Mouse (Mus musculus) spleen, adult 2 months (tissue): Measurements from ENCODE around the gene Tpcn1. TPM values are rescaled to one million over a fixed set of nuclear protein-coding genes. Genes with fewer than 3 reads are reported as not detected.

ENCODE experiments used
- DNase-seq, 2 experiments: peaks; one replicate each; pipeline versions ENCODE4 v3.0.0 to v3.0.0-alpha.2; 2012 to 2021; ENCODE audit warnings: low spot score in 2 of 2, low read depth in 1 of 2
- H3K27ac ChIP-seq: fragments of 200-500 bp; 2 replicates; pipeline ENCODE4 v1.5.1; 2012; ENCODE audit warnings: low read length, inconsistent platforms; ENCODE audit not compliant: insufficient read depth
- H3K27me3 ChIP-seq: fragments of 200-500 bp; 2 replicates; pipeline ENCODE4 v1.6.1; 2012; ENCODE audit warnings: mild to moderate bottlenecking, moderate library complexity, low read length, inconsistent platforms; ENCODE audit not compliant: control insufficient read depth, insufficient read depth
- H3K36me3 ChIP-seq: fragments of 200-500 bp; 2 replicates; pipeline ENCODE4 v1.6.1; 2012; ENCODE audit warnings: mild to moderate bottlenecking, low read length, inconsistent platforms; ENCODE audit not compliant: control insufficient read depth, insufficient read depth
- H3K4me1 ChIP-seq: fragments of 200-500 bp; 2 replicates; pipeline ENCODE4 v1.6.1; 2011; ENCODE audit warnings: inconsistent platforms; ENCODE audit not compliant: control insufficient read depth, insufficient read depth, insufficient read length
- H3K4me3 ChIP-seq: fragments of 200-500 bp; 2 replicates; pipeline ENCODE4 v1.5.1; 2011; ENCODE audit warnings: mild to moderate bottlenecking, inconsistent platforms; ENCODE audit not compliant: insufficient read depth, insufficient read length; ENCODE audit errors: extremely low read depth
- CTCF ChIP-seq: fragments of 200-500 bp; IDR thresholded peaks from 2 replicates; pipeline ENCODE4 v1.5.1; 2011; ENCODE audit warnings: mild to moderate bottlenecking, inconsistent platforms; ENCODE audit not compliant: insufficient read depth, insufficient read length, insufficient replicate concordance; ENCODE audit errors: extremely low read depth
- POLR2A ChIP-seq: fragments of 200-500 bp; IDR thresholded peaks from 2 replicates; pipeline ENCODE4 v1.6.1; 2011; ENCODE audit warnings: low read depth, low read length, inconsistent platforms
- WGBS: fragments of 180-500 bp; shearing (Covaris S2); methylation state at CpG from one replicate; pipeline ENCODE4 v1.1.7; 2018; 5-methylcytosine and 5-hydroxymethylcytosine counted together
- polyA plus RNA-seq: library from polyadenylated mRNA; depleted of rRNA; stranded (reverse); fragments of >200 nt; gene quantifications from 2 replicates; pipeline ENCODE4 v1.2.3, GENCODE M21; 2012

The Tpcn1 gene
- polyA plus RNA-seq, 1 experiment, result 54.5 TPM

DNA sequence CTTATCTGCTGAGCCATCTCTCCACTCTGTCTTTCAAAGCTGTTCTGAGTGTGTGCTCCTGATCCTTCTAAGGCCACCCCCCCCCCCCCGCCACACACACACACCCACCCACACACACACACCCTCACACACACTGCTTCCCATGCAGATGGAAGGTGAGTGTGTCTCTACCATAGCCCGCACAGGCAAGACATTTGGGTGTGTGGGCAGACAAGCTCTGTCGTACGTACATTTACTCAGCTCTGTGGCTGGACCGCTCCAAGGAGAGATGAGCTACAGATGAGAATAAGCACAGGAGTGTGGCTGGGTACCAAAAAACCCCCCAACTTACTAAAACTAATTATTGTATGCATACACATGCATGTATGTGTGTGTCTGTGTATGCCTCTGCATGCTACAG lies 37.8 kb downstream of the Tpcn1 start:
- Histone ChIP-seq H3K4me3 (no peak overlapping the region), H3K4me1 (no peaks in the 10 kb centered on the region), H3K36me3 (peaks cover 25% of the 10 kb centered on the region), H3K27me3 (no peaks in the 10 kb centered on the region), H3K27ac (no peak overlapping the region)
- WGBS, result 98% methylated on average over 5 of the region's 5 CpGs
- DNase-seq, result no peak
- TF ChIP-seq POLR2A (no peak), CTCF (no peak)

DNA sequence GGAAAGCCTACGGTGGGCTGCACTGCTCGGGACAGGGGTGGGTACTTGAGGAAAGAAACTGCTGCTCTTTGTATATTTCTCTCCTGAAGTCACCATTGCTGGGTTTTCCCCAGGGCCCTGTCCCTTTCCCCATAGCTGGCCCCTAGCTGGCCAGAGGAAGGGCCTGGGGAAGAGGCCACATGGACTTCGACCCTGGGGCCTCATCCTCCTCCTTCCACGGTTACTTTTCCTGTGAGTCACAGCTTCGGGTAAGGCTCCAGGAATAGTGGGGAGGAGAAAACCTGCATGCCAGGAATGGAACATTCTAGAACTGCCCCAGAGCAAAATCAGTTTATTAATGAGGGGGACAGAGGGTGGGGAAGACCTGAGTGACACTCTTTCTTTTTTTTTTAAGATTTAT lies 38.3 kb downstream of the Tpcn1 start:
- no peaks in the 10 kb centered on the region for H3K4me1 ChIP-seq
- DNase-seq, result no peak

DNA sequence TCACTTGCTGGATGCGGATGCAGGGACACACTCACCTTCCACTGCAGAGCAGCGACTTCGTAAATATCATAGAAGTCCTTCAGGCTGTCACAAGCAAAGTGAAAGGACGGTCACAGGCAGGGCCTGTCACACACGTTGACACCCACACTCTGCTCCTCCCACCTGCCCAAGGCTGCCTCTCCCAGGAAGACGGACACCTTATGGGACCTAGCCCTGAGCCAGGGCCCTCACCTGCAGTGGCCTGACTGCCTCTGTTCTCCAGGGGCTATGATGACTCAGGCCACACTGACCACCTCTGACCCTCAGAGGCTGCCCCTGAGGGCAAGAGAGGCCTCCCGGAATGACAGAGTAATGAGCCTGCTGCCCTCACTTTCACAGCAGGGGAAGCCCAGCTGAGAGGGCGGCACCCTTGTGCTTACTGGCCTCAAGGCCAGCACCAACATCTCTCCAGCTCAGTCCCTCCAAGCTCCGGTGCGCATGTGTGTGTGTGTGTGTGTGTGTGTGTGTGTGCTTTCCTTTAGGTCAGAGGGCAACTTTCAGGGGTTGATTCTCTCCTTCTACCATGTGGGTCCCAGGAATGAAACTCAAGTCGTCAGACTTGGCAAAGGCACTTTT lies 40.1 kb downstream of the Tpcn1 start:
- TF ChIP-seq CTCF, result no peak
- TF ChIP-seq POLR2A, result no peak
- H3K4me1 ChIP-seq, result no peaks in the 10 kb centered on the region
- 97% methylated on average over 11 of the region's 11 CpGs for WGBS

More for the DNA sequence above, 38.3 kb downstream of the Tpcn1 start:
- no peak overlapping the region for H3K4me3 ChIP-seq
- peaks cover 21% of the 10 kb centered on the region for H3K36me3 ChIP-seq
- H3K27ac ChIP-seq, result no peak overlapping the region
- H3K27me3 ChIP-seq, result no peaks in the 10 kb centered on the region
- TF ChIP-seq POLR2A, result no peak
- no peak for TF ChIP-seq CTCF
- 91% methylated on average over 5 of the region's 5 CpGs for WGBS

DNA sequence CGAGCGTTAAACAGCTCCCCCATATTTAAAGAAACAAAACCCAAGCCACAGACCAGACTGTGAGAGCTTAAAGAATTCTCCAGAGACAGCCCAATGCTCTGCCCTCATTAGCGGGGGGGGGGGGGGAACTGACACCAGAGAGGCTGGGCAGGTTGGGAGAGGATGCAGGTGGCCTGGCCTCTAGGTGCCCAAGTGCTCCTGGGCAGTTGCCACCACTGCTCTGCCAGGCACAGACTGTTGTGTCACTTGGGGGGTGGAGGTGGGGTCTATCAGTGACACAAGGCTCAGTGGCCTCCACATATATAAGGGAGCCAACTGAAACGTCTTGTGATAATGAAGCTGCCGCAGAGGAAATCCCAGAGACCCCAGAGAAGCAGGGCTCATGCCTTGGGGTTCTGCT lies 51.8 kb downstream of the Tpcn1 start:
- 34% methylated on average over 5 of the region's 5 CpGs for WGBS
- Histone ChIP-seq H3K27me3 (no peaks in the 10 kb centered on the region), H3K4me3 (no peak overlapping the region), H3K36me3 (peaks cover 22% of the 10 kb centered on the region), H3K4me1 (no peaks in the 10 kb centered on the region), H3K27ac (no peak overlapping the region)
- TF ChIP-seq POLR2A (no peak), CTCF (no peak)
- DNase-seq, result no peak

More for the DNA sequence above, 40.1 kb downstream of the Tpcn1 start:
- Histone ChIP-seq H3K27ac (no peak overlapping the region), H3K36me3 (peaks cover 14% of the 10 kb centered on the region), H3K4me3 (no peak overlapping the region), H3K27me3 (no peaks in the 10 kb centered on the region)
- no peak for DNase-seq

DNA sequence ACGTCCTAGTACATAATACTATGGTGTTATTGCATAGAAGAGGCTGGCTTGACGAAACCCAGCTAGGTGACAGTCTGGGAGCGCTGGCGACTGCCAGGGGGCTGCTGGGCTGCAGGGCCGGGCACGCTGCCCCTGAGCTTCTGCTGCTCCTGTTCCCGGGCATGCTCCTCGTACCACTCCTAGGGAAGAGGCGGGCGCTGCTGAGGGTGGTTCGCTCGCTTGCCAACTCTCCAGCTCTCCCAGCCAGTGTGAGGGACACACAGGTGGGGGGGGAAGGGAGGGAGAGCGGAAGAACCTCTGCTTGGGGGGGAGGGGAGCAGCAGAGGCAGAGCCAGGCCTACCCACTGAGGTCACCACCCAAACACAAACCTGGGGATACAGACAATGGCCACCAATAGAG lies 52.4 kb downstream of the Tpcn1 start:
- WGBS, result 94% methylated on average over 12 of the region's 13 CpGs
- Histone ChIP-seq H3K4me1 (no peaks in the 10 kb centered on the region), H3K27ac (no peak overlapping the region), H3K36me3 (peaks cover 22% of the 10 kb centered on the region), H3K27me3 (no peaks in the 10 kb centered on the region), H3K4me3 (no peak overlapping the region)
- no peak for TF ChIP-seq POLR2A
- TF ChIP-seq CTCF, result no peak
- DNase-seq, result no peak

DNA sequence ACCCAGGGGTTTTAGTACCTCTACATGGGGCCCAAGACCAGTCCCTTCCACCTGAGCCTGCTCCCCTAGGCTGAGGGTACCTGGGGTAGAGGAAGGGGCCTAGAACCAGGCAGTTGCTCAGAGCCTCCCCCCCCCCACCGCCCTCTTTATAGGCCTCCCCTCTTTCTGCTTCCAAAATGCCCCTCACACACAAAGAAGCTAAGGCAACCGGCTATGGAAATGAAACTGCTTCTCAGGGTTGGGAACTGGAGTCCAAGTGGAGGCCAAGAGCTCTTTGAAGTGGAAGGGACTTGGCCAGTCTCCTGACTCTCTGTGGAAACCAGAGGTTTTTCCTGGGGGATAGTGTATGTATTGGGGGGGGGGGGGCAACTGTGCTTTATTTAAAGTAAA lies 53.8 kb downstream of the Tpcn1 start:
- H3K36me3 ChIP-seq, result peaks cover 19% of the 10 kb centered on the region

DNA sequence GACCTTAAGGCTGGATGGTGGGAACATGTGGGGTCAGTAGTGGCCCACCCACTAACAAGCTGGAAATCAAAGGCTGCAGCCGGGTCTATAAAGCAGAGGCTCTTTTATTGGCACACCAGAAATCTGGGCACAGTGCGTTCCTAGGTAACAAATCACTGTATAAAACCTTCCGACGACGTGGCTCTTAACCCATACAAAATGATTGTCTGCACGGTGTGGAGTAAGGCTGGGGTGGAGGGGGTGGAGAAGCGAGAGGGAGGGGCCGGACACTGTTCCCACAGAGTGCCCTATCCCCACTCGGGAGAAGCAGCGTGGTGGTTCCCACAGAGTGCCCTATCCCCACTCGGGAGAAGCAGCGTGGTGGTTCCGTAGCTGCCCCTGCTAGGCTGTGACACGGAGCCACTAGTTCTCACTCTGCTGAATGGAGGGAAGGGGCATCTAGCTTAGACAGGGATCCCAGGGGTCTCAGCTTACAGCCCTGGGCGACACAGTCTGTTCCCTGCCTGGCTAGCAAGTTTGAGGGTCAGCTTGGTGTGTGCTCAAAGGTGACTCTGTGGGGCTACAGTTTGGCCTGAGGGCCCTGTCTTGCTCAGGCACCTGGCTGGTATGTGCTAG lies 54.3 kb downstream of the Tpcn1 start:
- H3K27ac ChIP-seq, result no peak overlapping the region
- no peaks in the 10 kb centered on the region for H3K4me1 ChIP-seq
- no peak overlapping the region for H3K4me3 ChIP-seq
- H3K27me3 ChIP-seq, result no peaks in the 10 kb centered on the region
- no peak for DNase-seq
- TF ChIP-seq POLR2A, result no peak
- TF ChIP-seq CTCF, result no peak
- WGBS, result 91% methylated on average over 15 of the region's 15 CpGs
- peaks cover 16% of the 10 kb centered on the region for H3K36me3 ChIP-seq

More for the DNA sequence above, 53.8 kb downstream of the Tpcn1 start:
- WGBS, result 89% methylated on average over 2 of the region's 2 CpGs
- Histone ChIP-seq H3K4me3 (no peak overlapping the region), H3K27ac (no peak overlapping the region), H3K4me1 (no peaks in the 10 kb centered on the region), H3K27me3 (no peaks in the 10 kb centered on the region)
- no peak for DNase-seq
- no peak for TF ChIP-seq POLR2A
